Mouse (Mus musculus) thymus, adult 18-20 months (tissue): ENCODE data around the gene Csnk2a2.
A peak's percentile ranks its signal among the peaks of the same experiment; 100 is the strongest.

Experiments
- DNase-seq, 2 experiments: peaks; one replicate each; pipeline ENCODE4 v3.0.0; 2022; ENCODE audit warnings: mixed read lengths in 2 of 2

Csnk2a2 gene

DNA sequence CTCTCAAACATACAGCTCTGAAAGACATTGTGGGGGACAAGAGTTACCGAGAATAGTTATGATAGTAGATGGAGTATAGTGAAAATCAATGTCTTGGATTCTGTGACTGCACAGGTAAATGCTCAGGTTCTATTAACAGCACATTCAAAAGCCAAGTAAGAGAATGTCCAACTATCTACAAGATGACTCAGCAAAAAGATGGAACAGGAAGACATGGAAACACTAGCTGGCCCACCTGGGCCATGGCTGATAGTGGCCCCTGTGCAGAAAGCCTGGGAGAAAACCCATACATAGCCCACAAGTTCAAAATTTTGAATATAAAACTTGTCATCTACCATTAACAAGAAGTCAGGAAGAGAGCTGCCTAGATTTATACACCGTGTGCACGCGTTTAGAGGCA is 19.8 kb downstream of the Csnk2a2 start:
- DNase-seq = no peak

DNA sequence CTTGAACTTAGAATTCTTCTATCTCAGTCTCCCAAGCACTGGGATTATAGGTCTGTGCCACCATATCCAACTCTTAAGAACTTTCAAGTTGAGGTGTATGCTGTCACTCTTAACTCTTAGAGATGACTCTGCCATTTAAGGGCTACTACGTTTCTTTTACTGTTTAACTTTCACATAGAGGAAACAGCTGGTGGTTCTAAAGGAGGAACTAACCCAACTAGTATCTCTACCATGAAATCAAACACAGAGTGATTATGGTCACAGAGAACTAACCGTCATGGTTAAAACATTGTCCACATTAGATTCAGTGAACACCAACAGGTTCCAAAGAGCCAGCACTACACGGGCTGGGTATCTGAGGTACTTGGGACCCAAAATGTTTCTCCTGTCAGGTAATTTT is 20.8 kb downstream of the Csnk2a2 start:
- no peak for DNase-seq

DNA sequence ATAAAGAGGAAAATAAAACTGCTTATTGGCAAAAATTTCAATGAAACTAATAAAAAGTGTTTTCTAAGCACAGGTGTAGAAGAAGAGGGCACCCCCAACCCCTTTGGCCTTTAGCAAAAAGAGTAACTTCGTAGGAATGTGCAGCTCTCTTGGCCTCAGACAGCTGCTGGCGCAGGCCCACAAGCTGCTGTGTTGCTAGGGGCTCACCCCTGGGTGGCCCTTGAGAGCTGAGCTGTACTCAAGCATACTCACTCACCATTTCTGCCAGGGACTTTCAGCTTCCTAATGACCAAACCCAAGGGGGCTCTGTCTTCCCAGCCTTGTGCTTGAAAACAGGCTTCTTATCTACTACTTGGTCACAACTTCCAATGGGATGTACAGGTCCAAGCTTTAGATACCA is 23.3 kb downstream of the Csnk2a2 start:
- DNase-seq = no peak

DNA sequence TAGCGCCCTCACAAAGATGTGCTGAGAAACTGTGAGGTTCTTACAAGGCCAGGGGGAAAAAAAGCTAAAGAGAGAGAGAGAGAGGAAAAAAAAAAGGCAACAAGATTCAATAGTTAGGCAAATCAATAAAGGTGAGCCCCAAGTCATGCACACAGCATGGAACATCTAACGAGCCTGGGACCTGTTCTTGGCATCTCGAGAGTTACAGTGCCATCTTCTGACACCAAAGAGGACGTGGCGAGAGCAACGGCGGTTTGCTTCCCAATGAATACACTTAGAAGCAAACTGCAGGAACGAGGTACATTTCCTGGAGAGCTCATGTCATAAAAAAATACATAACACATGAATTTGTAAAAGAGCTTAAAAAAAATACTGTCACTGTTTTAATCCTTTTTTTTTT is 37.3 kb downstream of the Csnk2a2 start:
- no peak for DNase-seq

DNA sequence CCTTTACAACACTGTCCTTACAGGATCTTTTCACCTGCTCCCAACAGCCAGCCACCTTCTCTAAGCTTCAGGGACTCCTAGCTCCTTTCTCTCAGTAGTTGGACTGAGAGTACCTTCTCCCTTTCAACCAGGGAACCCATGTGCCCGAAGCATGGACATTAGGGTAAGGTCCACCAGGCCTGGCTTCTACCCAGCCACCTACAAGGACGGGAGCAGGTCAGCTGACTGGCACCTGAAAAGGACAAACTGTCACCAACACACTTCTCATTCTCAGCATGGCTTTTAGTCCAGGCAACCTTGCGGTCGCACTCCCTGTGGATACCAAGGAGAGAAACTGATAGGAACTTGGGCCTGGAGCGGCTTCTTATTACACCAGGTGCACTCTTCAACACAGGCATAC is 39.6 kb downstream of the Csnk2a2 start:
- no peak for DNase-seq

DNA sequence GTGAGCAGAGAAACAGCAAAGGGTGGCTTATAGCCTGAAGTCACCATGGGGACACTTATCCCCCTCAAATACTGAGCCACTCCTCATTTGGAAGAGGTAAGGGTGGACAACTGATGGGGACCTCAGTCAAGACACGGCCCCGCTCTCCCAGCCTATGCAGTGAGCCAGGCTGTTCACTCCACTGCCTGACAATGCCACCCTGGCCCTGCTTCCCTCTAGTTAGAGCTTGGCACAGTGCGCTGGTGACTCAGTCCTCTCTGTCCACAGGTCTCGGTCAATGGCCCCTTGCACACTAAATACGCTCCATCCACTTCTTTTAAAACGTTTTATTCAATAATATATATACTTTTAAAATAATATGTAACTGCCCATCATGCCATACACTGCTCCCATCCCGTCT is 42.2 kb downstream of the Csnk2a2 start:
- no peak for DNase-seq

DNA sequence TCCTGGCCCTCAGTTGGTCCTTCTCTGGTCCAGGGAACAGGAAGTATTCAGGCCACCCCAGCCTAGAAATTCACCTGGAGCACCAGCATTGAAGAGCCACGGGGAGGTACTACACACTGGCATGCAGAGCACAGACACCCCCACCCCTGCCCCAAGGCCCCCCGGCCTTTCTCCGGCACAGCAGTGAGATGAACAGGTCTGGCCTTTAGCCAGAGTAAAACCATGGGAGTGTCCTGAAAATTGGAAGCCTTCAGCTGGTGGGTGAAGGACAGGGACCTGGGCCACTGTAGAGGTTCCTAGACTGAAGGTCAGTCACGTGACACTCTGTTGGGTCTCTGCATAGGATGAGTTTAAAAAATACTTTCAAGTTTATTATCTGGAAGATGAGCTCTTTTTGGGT is 44.8 kb downstream of the Csnk2a2 start:
- DNase-seq = no peak

DNA sequence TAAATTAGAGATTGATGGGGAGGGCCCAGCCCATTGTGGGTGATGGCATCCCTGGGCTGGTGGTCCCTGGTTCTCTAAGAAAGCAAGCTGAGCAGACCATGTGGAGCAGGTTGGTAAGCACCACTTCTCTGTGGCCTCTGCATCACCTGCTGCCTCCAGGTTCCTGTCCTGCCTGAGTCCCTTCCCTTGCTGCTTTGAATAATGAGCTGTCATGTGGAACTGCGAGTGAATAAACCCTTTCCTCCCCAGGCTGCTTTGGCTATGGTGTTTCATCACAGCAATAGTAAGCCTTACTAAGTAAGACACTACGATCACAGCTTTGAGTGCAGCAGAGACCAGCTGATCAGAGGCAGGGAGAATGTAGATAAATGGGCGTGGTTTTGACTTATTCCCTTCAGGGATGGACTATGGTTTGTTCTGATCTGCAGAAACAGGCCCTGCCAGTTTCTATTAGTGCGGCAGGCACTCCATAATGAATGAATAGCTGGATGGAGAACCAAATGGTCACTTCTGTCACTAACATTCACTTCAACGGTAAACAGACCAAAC is 48.3 kb downstream of the Csnk2a2 start:
- DNase-seq = no peak

DNA sequence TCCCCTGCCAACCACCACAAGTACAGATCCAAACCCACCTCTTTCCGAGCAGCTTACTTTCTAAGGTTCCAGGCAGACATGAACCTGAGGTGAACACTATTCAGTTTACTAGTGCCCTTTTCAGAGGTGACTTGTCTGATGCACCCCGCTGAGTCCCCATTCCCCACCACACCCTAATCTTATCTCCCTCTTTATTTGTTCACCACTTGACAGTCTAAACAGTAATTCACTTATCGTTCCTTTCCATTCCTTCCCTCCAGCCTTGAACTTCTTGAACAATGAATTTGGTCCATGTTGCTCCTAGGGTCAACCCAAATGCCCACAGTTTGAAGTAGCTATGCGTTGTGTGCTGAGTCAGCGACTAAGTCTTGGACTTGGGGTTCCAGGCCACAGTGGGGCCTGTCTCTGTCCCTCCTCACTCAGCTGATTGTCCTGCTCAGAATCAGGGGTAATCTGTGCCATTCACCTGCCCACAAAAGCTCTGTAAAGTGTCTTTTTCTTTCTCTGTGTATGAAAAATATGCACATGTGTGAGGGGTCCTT is 49.6 kb downstream of the Csnk2a2 start:
- DNase-seq = no peak

DNA sequence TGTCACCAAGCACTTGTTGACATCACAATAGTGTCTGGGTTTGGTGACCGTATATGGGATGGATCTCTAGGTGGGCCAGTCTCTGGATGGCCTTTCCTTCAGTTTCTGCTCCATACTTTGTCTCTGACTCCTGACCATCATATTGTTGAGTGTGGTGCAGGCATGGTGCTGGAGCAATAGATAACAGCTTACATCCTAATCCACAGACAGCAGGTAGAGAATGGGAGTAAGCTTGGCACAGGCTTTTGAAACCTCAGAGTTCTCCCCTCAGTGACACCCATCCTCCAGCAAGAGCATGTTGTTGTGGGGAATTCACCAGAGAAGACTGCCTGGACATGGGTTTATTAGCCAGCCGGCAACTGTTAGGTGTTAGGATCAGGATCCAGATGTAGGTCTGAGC is 50.4 kb downstream of the Csnk2a2 start:
- DNase-seq = no peak

DNA sequence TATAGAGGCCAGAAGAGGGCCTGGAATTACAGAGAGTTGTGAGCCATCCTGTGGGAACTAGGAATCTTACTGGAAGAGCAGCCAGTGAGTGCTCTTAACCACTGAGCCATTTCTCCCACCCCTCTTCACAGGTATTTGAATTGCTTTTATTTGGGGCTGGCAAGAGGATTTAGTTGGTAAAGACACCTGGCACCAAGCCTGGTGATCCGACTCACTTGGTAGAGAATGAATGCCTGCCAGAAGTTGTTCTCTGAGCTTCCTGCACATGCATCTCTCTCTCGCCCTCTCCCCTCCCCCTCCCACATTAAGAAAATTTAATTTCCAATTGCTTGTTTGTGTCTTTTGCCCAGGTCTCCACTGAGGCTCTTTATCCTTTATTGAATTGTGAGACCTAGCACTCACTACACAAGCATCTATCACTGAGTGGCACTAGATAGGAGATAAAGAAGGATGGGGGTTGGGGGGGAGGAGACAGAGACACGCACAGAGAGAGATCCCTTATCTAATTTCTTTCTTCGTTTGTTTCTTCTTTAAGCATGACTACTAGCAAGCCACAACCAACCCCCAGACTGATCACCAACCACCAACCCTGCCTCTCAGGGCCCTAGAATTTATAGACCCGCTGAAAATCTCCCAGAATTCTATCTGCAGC is 52.4 kb downstream of the Csnk2a2 start:
- no peak for DNase-seq

DNA sequence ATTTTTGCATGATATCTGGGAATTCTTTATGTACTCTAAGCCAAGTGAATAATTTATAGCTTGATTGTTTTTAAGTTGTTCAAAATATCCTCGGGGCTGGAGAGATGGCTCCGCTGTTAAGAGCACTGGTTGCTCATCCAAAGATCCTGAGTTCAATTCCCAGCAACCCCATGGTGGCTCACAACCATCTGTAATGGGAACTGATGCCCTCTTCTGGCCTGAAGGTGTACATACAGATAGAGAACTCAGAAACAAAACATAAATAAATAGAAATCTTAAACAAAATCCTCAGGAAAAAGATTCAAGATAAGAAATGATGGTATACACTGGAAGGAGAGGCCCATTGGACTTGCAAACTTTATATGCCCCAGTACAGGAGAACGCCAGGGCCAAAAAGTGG is 53.9 kb downstream of the Csnk2a2 start:
- no peak for DNase-seq

DNA sequence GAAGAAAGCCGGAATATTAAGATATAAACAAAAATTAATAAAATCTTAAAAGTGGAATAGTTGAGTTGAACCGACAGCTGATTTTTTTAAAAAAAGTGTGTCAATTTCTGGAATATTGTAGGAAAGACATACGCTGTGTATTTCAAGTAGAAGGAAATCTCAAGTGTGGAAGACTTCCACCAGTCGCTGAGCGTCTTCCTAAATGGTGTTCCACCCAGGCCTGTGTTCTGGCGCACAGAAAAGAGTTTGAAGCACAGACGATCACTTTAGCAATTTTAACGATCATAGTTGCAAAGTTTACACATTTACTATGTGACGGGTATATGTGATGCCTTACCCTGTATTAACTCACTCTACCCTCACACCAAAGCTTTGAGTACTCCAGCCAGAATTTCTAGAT is 54.4 kb downstream of the Csnk2a2 start:
- DNase-seq = no peak

DNA sequence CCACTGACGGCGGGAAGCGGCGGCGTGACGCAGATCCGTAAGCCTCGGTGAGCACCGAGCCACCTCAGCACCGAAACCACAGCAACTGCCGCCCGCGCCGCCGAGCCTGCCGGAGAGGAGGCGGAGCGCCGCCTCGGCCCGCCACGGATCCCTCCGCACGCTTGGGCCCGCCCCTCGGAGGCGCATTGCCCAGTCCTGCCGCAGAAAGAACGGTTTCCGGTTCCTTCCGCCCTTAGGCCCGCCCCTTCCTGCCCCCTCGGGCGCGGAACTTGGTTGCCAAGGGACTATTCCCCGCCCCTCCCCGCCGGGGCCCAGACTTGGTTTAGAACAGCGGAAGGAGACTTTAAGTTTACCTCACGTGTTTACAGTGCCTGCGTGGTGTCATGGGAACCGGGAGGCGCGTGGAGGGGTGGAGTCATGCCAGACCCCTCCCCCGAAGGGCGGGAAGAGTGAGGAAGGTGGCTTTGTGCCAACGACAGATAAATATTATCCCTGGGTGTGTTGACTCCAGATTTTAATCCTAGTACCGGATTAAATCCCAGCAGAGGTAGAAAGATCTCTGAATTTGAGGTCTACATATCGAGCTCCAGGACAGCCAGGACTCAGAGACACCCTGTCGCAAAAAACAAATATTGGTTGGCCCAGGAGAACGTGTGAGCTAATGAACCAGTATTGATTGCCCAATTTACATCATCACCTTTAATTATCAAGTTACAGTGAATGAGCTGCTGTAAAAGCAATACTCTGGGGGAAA is 55.0 kb downstream of the Csnk2a2 start, which contains the start of gene Cfap20:
Cfap20 (minus strand) TSS at position 184 of the 754 bp plus-strand sequence.
- DNase-seq = peak; percentile 99 to 100

DNA sequence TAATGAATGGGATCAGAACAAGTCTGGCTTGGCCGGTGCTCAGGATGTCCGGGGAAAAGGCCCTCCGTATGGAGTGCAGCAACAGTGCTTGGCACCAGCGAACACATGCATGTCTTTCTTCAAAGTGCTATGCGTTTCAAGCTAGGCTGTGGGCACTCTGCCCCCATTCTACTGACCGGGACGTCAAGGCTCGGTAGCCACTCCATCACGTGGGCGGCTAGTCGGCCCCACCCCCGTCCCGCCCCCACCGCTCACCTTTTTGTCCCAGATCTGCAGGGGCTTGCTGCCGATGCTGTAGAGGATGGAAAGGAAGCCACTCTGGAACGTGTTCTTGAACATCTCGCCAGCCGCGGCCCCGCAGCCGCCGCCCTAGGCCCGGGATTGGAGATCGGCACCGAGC is 55.6 kb downstream of the Csnk2a2 start:
- no peak for DNase-seq

DNA sequence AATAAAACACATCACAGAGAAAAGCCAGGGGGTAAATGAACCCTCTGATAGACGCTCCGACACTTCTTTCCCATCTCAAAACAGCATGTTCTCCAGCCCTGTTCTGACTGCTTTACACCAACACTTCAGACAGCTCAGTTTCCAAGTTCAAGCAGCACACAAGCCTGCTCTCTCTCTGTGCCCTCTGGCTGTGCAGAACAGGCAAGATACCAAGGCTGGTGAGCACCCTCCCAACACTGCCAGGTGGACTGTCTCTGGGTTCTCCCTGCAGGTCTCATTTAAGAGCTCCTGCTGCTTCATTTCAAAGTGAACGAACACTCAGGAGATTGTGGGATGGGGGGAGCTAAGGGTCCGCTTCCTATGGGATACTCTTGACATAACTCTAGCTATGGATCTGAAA is 56.7 kb downstream of the Csnk2a2 start:
- DNase-seq = no peak

DNA sequence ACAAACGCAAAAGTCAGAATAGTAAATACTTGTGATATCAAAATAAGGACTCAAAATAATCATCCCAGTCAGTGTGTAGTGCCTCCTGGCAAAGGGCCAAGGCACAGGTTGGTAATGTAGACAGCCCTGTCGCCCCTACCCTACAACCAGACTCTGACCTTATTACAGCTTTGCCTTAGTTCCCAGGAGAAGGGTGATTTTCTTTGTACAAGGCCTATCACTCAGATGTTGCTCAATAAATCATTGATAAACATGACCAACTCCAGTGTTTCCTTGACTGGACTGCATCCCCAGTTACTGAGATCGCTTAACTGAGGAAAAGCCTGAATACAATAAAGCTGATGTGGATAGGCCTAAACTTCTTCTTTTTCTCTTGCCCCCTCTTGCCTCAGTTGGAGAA is 57.4 kb downstream of the Csnk2a2 start:
- DNase-seq = no peak

DNA sequence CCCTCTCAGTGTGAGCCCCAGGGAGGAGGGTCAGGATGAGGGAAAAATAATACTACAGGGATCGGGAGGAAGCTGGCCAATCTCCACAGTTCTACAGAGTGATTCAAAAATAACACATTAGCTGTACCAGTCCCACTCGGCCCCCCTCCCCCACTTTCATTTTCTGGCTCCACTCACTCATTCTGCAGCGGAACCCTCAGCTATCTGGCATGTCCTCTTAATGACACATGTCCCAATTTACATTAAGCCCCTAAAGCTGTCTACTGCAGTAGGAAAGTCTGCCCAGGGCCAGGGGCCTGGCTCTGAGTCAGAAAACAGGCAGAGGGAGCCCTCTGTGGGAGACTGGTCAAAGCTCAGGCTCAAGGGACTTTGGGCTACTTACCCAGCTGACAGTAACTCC is 59.9 kb downstream of the Csnk2a2 start:
- no peak for DNase-seq

DNA sequence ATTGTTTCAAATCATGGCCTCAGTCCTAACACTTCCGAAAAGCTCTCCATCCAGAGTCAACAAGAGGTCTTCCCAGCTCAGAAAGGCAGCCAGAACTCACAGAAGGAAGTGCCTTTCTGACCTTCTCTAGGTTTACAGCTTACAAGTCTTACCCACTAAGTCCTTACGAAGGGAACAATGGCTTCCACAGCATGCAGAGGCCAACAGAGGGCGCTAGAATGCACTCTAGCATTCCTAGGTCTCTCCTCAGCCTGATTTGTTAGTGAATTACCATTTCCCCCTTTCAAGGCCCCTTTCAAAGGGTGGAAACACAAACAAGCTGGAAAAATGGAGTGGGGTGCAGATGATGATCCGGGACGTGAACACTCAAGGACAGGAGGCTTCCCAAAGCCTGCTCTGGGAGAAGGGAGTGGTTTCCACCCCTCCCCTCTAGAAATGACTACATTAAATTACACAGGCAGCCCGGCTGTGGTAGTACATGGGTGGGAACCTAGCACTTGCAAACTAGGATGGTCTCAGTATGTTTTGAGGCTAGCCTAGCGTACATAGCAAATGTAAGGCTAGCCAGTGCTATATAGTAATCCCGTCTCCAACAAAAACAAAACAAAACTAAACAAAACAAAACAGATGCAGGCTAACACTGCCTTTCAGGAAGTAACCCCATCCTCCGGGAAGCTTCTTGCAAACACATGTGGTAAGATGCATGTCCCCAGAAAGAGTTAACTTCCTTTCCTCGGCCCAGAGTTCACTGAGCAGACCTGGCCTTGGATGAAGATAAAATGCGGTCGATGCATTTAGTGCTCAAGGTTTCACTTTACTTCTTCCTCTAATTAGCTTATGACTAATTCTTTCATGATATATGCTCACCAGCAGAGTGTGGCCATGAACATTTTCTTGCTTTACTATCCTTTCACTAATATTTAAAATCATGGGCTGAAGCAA is 62.0 kb downstream of the Csnk2a2 start:
- peak; percentile 47 to 52 for DNase-seq

DNA sequence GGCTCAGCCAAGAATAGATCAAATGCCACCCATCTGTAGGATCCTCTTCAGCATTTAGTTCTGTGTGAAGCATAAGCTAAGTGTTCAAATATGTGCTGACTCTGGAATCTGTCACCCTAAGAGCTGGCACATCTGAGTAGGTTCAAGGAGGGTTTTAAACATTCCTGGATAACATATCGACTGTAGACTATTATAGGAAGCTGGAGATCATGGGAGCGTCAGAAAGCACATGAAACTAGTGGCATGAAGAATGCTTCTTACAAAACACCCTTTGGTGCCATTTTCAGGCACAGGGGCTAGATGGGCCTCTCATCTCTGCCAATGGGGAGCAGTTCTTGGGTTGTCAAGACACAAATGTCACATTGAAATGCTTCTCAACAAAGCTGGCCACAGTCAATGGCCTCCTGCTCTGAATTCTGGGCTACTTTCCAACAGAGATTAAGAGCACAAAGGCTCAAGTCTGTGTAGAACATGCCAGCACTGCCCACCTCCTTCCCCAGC is 63.0 kb downstream of the Csnk2a2 start:
- no peak for DNase-seq

DNA sequence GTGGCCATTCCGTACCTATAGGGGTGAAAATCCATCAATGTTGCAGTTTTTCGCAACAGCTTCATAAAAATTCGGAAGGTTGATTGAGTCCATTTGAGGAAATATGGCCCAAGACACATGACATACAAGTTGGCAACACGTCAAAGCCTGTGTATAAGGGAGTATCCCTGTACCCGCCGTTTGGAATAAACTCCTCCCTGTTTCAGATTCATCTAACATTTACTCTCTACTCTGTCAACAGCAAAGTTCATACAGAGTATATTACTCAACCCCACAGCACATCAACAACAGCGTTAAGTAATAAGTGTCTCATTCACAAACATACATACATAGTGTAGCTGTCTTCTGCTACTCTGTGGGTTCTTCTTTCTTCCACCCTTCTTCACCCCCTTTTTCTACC is 65.2 kb downstream of the Csnk2a2 start:
- DNase-seq = no peak

DNA sequence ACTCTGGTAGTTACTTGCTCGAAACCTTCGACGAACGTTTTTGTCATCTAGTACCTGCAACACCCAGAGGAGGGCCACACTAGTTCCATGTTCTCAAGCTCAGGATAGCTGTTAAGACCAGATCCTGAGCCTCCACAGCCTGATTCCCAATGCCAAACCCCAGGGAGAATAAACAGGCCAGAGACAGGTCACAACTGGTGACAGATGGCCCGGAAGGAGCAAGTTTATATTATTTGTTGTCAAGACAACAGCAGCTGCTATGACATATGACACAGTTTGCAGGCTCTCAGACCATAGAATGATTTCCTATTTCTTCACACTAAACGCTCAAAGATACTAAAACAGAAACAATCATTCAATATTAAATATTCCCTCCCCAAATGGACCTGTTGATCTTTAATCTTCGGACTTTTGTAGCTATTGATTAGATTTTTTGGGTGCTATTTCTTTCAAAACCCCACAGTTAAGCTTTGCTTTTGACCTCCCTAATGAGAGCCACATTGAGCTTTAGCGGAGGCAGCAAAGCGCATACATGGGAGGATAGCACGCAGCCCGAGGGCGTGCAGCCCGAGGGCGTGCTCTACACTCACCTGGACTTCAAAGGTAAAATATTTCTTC is 67.5 kb downstream of the Csnk2a2 start:
- no peak for DNase-seq
